Mouse (Mus musculus) liver, postnatal 0 days (tissue): ENCODE measurements around the gene Asah2. TPM values are rescaled to one million over a fixed set of nuclear protein-coding genes. Genes with fewer than 3 reads are reported as not detected.
A peak's percentile ranks its signal among the peaks of the same experiment; 100 is the strongest.

ENCODE experiments used
- ATAC-seq: fragments of 200-750 bp; cut with Nextera tagmentation; 2 replicates; pipeline ENCODE4 v1.8.0; 2017; ENCODE audit warnings: mild to moderate bottlenecking, moderate library complexity
- DNase-seq: peaks from one replicate; pipeline ENCODE4 v3.0.0-alpha.2; 2016
- H3K27ac ChIP-seq: fragments of 300-500 bp; sonication (generic); 2 replicates; pipeline ENCODE4 v1.5.1; 2014; ENCODE audit warnings: antibody characterized with exemption, moderate library complexity, mild to moderate bottlenecking, low read depth
- H3K27me3 ChIP-seq: fragments of 300-500 bp; sonication (generic); 2 replicates; pipeline ENCODE4 v1.6.1; 2014; ENCODE audit warnings: low read length, control low read depth, mixed read lengths; ENCODE audit not compliant: insufficient read depth
- H3K36me3 ChIP-seq: fragments of 300-500 bp; sonication (generic); replicated peaks from 2 replicates; pipeline ENCODE4 v1.6.1; 2014; ENCODE audit warnings: mild to moderate bottlenecking, control low read depth, low read length, moderate library complexity, mixed read lengths; ENCODE audit not compliant: insufficient read depth
- H3K4me1 ChIP-seq: fragments of 300-500 bp; sonication (generic); 2 replicates; pipeline ENCODE4 v1.6.1; 2014; ENCODE audit warnings: antibody characterized with exemption, mild to moderate bottlenecking, control low read depth; ENCODE audit not compliant: insufficient read depth
- H3K4me2 ChIP-seq: fragments of 300-500 bp; sonication (generic); 2 replicates; pipeline ENCODE4 v1.6.1; 2014; ENCODE audit warnings: low read depth, mild to moderate bottlenecking, low read length, moderate library complexity, mixed read lengths
- H3K4me3 ChIP-seq: fragments of 300-500 bp; sonication (generic); 2 replicates; pipeline ENCODE4 v1.5.1; 2014; ENCODE audit warnings: low read depth, low read length
- H3K9ac ChIP-seq: fragments of 300-500 bp; sonication (generic); replicated peaks from 2 replicates; pipeline ENCODE4 v1.6.1; 2014; ENCODE audit warnings: mild to moderate bottlenecking, moderate library complexity
- H3K9me3 ChIP-seq: fragments of 300-500 bp; sonication (generic); 2 replicates; pipeline ENCODE4 v1.6.1; 2016; ENCODE audit warnings: mild to moderate bottlenecking, control low read depth, low read length, mixed read lengths
- CTCF ChIP-seq: sonication (generic); IDR thresholded peaks from 2 replicates; pipeline ENCODE4 v1.5.1; 2016; ENCODE audit warnings: antibody characterized with exemption, low read depth
- EP300 ChIP-seq: IDR thresholded peaks from 2 replicates; pipeline ENCODE4 v1.6.1; 2016; ENCODE audit warnings: antibody characterized with exemption, low read depth, mild to moderate bottlenecking
- WGBS: fragments of 180-500 bp; shearing (Covaris S2); extraction: QIAGEN DNeasy Blood & Tissue Kit; methylation state at CpG from one replicate; pipeline ENCODE4 v1.1.7; 2014; ENCODE audit not compliant: insufficient replicate concordance; 5-methylcytosine and 5-hydroxymethylcytosine counted together
- polyA plus RNA-seq: library from polyadenylated mRNA; unstranded; fragments of >200 nt; fragmentation: Nextera tagmentation; extraction: Ambion mirVana; gene quantifications from 2 replicates; pipeline ENCODE4 v1.2.1, GENCODE M21; 2015

The Asah2 gene
- polyA plus RNA-seq, 1 experiment from 2014 or later, result 0.65 TPM

GRCm38 (mm10) chr19:32061294-32061693, 46.7 kb downstream of the Asah2 start:
- no peak overlapping the region for H3K4me2 ChIP-seq
- DNase-seq (no peak), ATAC-seq (no peak)
- H3K27ac ChIP-seq, result no peak overlapping the region
- H3K36me3 ChIP-seq, result no peaks in the 10 kb centered on the region
- no peak overlapping the region for H3K9ac ChIP-seq
- no peaks in the 10 kb centered on the region for H3K9me3 ChIP-seq
- 67% methylated on average over 1 of the region's 1 CpGs for WGBS
- TF ChIP-seq CTCF (no peak), EP300 (no peak)
- no peaks in the 10 kb centered on the region for H3K27me3 ChIP-seq
- no peaks in the 10 kb centered on the region for H3K4me1 ChIP-seq
- H3K4me3 ChIP-seq, result no peak overlapping the region

GRCm38 (mm10) chr19:32056252-32056651, 51.8 kb downstream of the Asah2 start:
- Histone ChIP-seq H3K9ac (no peak overlapping the region), H3K4me3 (no peak overlapping the region), H3K9me3 (no peaks in the 10 kb centered on the region), H3K36me3 (no peaks in the 10 kb centered on the region), H3K4me1 (no peaks in the 10 kb centered on the region), H3K27me3 (no peaks in the 10 kb centered on the region), H3K4me2 (no peak overlapping the region), H3K27ac (no peak overlapping the region)
- WGBS, result 56% methylated on average over 1 of the region's 1 CpGs
- no peak for TF ChIP-seq CTCF
- no peak for TF ChIP-seq EP300
- DNase-seq, result no peak
- no peak for ATAC-seq

DNA sequence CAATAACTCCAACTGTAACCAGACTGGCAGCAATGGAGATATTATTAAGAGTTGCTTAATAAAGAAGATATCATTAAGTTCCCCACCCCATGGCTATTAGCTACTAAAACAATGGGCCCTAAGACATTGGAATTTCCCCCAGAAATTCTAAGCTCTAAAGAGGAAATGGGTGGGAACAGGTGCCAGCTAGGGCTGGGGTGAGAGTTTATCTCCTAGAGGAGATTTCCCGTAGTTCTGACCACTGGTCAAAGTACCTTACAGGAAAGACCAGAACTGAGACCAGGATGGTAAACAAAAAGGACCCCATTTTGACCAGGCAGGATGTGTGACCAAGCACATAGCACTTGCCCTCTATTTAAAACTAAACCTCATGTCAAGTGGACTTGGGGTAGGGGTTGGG, 52.3 kb downstream of the Asah2 start:
- no peak for ATAC-seq
- Histone ChIP-seq H3K27me3 (no peaks in the 10 kb centered on the region), H3K4me3 (no peak overlapping the region), H3K27ac (no peak overlapping the region), H3K9me3 (no peaks in the 10 kb centered on the region), H3K36me3 (no peaks in the 10 kb centered on the region), H3K4me2 (no peak overlapping the region), H3K4me1 (no peaks in the 10 kb centered on the region), H3K9ac (no peak overlapping the region)
- TF ChIP-seq CTCF (no peak), EP300 (no peak)
- 32% methylated on average over 1 of the region's 1 CpGs for WGBS
- DNase-seq, result no peak

- no peaks in the 10 kb centered on the region for H3K36me3 ChIP-seq
- no peak overlapping the region for H3K9ac ChIP-seq
- no peaks in the 10 kb centered on the region for H3K27me3 ChIP-seq
- TF ChIP-seq CTCF, result no peak
- no peak for TF ChIP-seq EP300
- no peaks in the 10 kb centered on the region for H3K4me1 ChIP-seq
- WGBS, result 84% methylated on average over 2 of the region's 2 CpGs
- no peaks in the 10 kb centered on the region for H3K9me3 ChIP-seq
- no peak for ATAC-seq
- no peak overlapping the region for H3K4me3 ChIP-seq
- H3K27ac ChIP-seq, result no peak overlapping the region
- no peak overlapping the region for H3K4me2 ChIP-seq
- DNase-seq, result no peak
Observed at GRCm38 (mm10) chr19:32051251-32051650, 56.8 kb downstream of the Asah2 start.

DNA sequence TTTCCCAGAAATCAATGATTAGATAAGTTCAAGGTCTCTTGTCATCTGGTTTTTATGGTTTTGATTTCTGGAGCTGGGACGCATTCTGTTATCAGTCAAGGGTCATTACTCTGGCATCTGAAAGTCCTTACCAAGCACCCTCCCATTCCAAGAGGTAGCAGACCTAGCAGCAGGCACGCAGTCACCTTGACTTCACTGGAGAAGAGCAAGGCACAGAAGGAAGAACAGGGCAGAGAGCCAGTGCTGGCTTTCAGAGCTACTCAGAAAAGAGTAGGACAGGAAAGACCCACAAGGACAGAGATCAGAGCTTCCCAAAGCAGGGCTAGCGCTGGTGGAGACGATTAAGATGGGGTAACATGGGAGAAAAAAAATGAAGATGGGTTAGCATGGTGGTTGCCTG, 75.1 kb downstream of the Asah2 start:
- 71% methylated on average over 4 of the region's 4 CpGs for WGBS
- Histone ChIP-seq H3K27ac (no peak overlapping the region), H3K4me2 (no peak overlapping the region), H3K27me3 (no peaks in the 10 kb centered on the region), H3K9ac (no peak overlapping the region), H3K4me3 (no peak overlapping the region), H3K4me1 (no peaks in the 10 kb centered on the region), H3K9me3 (no peaks in the 10 kb centered on the region), H3K36me3 (no peaks in the 10 kb centered on the region)
- DNase-seq (no peak), ATAC-seq (no peak)
- TF ChIP-seq CTCF (no peak), EP300 (no peak)

DNA sequence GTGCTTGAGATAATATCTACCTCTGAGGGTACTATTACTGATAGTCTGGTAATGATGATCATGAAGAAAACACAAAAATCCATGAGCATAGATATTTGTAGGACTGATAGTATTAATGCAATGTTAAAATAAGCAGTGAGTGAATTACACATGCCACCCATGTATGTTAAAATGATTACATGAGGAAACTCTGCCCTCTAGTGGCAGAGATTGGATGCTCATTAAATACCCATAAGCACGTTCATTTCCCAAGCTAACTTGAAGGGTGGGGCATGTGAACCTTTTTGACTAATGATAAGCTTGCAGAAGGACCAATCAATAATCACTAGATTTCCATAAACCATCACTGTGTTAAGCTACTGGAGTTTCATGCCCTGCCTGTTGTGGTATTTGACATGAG, 77.6 kb downstream of the Asah2 start:
- H3K4me3 ChIP-seq, result no peak overlapping the region
- WGBS, result 0% methylated on average over 1 of the region's 1 CpGs
- TF ChIP-seq CTCF, result peak; percentile 74
- TF ChIP-seq EP300, result no peak
- no peak overlapping the region for H3K4me2 ChIP-seq
- H3K36me3 ChIP-seq, result no peaks in the 10 kb centered on the region
- H3K27ac ChIP-seq, result no peak overlapping the region
- no peak overlapping the region for H3K9ac ChIP-seq
- no peaks in the 10 kb centered on the region for H3K27me3 ChIP-seq
- DNase-seq (peak; percentile 16), ATAC-seq (no peak)
- H3K4me1 ChIP-seq, result no peaks in the 10 kb centered on the region
- no peaks in the 10 kb centered on the region for H3K9me3 ChIP-seq

DNA sequence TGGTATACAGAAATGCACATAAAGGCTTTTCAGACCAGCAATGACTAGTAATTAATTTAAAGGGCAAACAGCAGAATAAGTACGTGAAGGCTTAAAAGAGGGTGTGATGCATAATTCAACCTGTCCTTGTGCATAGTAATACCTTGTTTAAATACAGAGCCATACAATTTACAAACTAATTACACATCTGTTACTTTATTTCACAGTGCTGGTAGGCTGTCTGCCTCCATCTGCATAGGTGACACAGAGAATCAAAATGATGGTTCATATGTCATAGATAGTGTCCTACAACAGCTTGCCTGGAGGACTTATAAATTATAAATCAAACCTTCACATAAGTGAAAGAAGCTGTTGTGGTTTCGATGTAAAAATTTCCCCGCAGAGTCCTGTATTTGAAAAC, 82.6 kb downstream of the Asah2 start:
- ATAC-seq, result no peak
- DNase-seq, result no peak
- H3K9me3 ChIP-seq, result no peaks in the 10 kb centered on the region

More for the DNA sequence above, 82.6 kb downstream of the Asah2 start:
- no peak overlapping the region for H3K27ac ChIP-seq
- 83% methylated on average over 3 of the region's 3 CpGs for WGBS
- H3K4me1 ChIP-seq, result no peaks in the 10 kb centered on the region
- H3K4me2 ChIP-seq, result no peak overlapping the region
- no peak for TF ChIP-seq EP300
- no peak for TF ChIP-seq CTCF
- no peak overlapping the region for H3K4me3 ChIP-seq
- H3K27me3 ChIP-seq, result no peaks in the 10 kb centered on the region
- no peak overlapping the region for H3K9ac ChIP-seq
- H3K36me3 ChIP-seq, result no peaks in the 10 kb centered on the region
